Mouse (Mus musculus) lung, postnatal 4 days (tissue): ENCODE data around the gene Ankrd40.
A peak's percentile ranks its signal among the peaks of the same experiment; 100 is the strongest.

Experiments used
- DNase-seq, 2 experiments: peaks; one replicate each; pipeline ENCODE4 v3.0.0; 2021

Gene Ankrd40

GRCm38 (mm10) chr11:94327693-94328643 is at the start of gene Ankrd40:
Gene Ankrd40, plus strand, starts transcription at chr11:94328001.
- peak; percentile 95 to 96 for DNase-seq

GRCm38 (mm10) chr11:94281199-94282181 is 46.3 kb upstream of the Ankrd40 start, which contains the start of gene Gm21885:
Gene Gm21885, plus strand, starts transcription at chr11:94281873.
- no peak for DNase-seq

- no peak for DNase-seq
Measured at GRCm38 (mm10) chr11:94282291-94282690, 45.5 kb upstream of the Ankrd40 start.

GRCm38 (mm10) chr11:94283536-94284099 is 44.2 kb upstream of the Ankrd40 start:
- DNase-seq = no peak

- peak; percentile 71 to 72 for DNase-seq
Measured at GRCm38 (mm10) chr11:94285886-94286574, 41.8 kb upstream of the Ankrd40 start.

GRCm38 (mm10) chr11:94287105-94287504 is 40.7 kb upstream of the Ankrd40 start:
- no peak for DNase-seq

- DNase-seq = no peak
Measured at GRCm38 (mm10) chr11:94290062-94290740, 37.6 kb upstream of the Ankrd40 start.

GRCm38 (mm10) chr11:94294996-94295845 is 32.6 kb upstream of the Ankrd40 start:
- no peak for DNase-seq

GRCm38 (mm10) chr11:94312733-94313132 is 15.1 kb upstream of the Ankrd40 start:
- no peak for DNase-seq

GRCm38 (mm10) chr11:94314098-94314652 is 13.6 kb upstream of the Ankrd40 start:
- no peak for DNase-seq

GRCm38 (mm10) chr11:94315308-94315707 is 12.5 kb upstream of the Ankrd40 start:
- DNase-seq = no peak

- no peak for DNase-seq
Measured at GRCm38 (mm10) chr11:94316528-94316927, 11.3 kb upstream of the Ankrd40 start.

GRCm38 (mm10) chr11:94317014-94317413 is 10.8 kb upstream of the Ankrd40 start:
- no peak for DNase-seq

- no peak for DNase-seq
Measured at GRCm38 (mm10) chr11:94317515-94317914, 10.3 kb upstream of the Ankrd40 start.

- no peak for DNase-seq
Measured at GRCm38 (mm10) chr11:94318056-94318455, 9.7 kb upstream of the Ankrd40 start.

GRCm38 (mm10) chr11:94320969-94321930 is 6.6 kb upstream of the Ankrd40 start:
- no peak for DNase-seq

GRCm38 (mm10) chr11:94321931-94322400 is 5.8 kb upstream of the Ankrd40 start, which contains the start of gene Luc7l3:
Gene Luc7l3, minus strand, starts transcription at chr11:94321988.
- peak; percentile 96 to 97 for DNase-seq

- DNase-seq = no peak
Measured at GRCm38 (mm10) chr11:94322636-94323035, 5.2 kb upstream of the Ankrd40 start.
